Mouse (Mus musculus) bone marrow macrophage, adult 2 months (primary cell): ENCODE measurements around the gene Arhgap23.

ENCODE experiments used
- CTCF ChIP-seq: IDR thresholded peaks from 2 replicates; pipeline ENCODE4 v1.5.1; 2012; ENCODE audit warnings: low read depth, mild to moderate bottlenecking, low read length, moderate library complexity
- POLR2A ChIP-seq: IDR thresholded peaks from 2 replicates; pipeline ENCODE4 v1.6.1; 2012; ENCODE audit warnings: mild to moderate bottlenecking, low read depth, low read length, borderline replicate concordance

- TF ChIP-seq CTCF (no peak), POLR2A (no peak)
Measured at GRCm38 (mm10) chr11:97416637-97417035, 1.3 kb downstream of the Arhgap23 start.
